Mouse (Mus musculus) natural killer cell, adult 2 months (primary cell): ENCODE results near the gene Arl2.
"Not testable (repeated sequence)": the region's sequence is repeated elsewhere in the genome, so short reads cannot be mapped to it uniquely, and the experiment has no call there.

Source experiments
- DNase-seq, 2 experiments: peaks; one replicate each; pipeline ENCODE4 v3.0.0; 2022; ENCODE audit warnings: low spot score in 2 of 2

The Arl2 gene

GRCm38 (mm10) chr19:6141394-6141749 is at the start of gene Arl2:
Arl2 (minus strand) TSS chr19:6141548.
- DNase-seq: peak; percentile 74 to 83

- no peak for DNase-seq
Measured at GRCm38 (mm10) chr19:6184131-6184530, 42.8 kb upstream of the Arl2 start, which contains the start of gene Majin. Majin (plus strand) TSS chr19:6184388.

- no peak for DNase-seq
Measured at GRCm38 (mm10) chr19:6182534-6182933, 41.2 kb upstream of the Arl2 start.

- DNase-seq: no peak
Measured at GRCm38 (mm10) chr19:6181629-6182028, 40.3 kb upstream of the Arl2 start.

GRCm38 (mm10) chr19:6178775-6179174 is 37.4 kb upstream of the Arl2 start:
- DNase-seq: no peak

GRCm38 (mm10) chr19:6174771-6175170 is 33.4 kb upstream of the Arl2 start:
- DNase-seq: no peak

- no peak for DNase-seq
Measured at GRCm38 (mm10) chr19:6171215-6171614, 29.9 kb upstream of the Arl2 start.

GRCm38 (mm10) chr19:6166750-6167149 is 25.4 kb upstream of the Arl2 start:
- DNase-seq: no peak

- no peak for DNase-seq
Measured at GRCm38 (mm10) chr19:6163872-6164547, 22.7 kb upstream of the Arl2 start.

- DNase-seq: peak in 1 of 2 experiments; percentile 19
Measured at GRCm38 (mm10) chr19:6157220-6157619, 15.9 kb upstream of the Arl2 start.

- DNase-seq: no peak
Measured at GRCm38 (mm10) chr19:6156372-6156771, 15.0 kb upstream of the Arl2 start.

GRCm38 (mm10) chr19:6155174-6155573 is 13.8 kb upstream of the Arl2 start:
- no peak for DNase-seq

- no peak for DNase-seq
Measured at GRCm38 (mm10) chr19:6144842-6145241, 3.5 kb upstream of the Arl2 start.

- DNase-seq: peak; percentile 91 to 94
Measured at GRCm38 (mm10) chr19:6140678-6141393, 512 bp downstream of the Arl2 start, which contains the start of gene Batf2. Batf2 (plus strand) TSS chr19:6140983.

- DNase-seq: no peak
Measured at GRCm38 (mm10) chr19:6140374-6140677, 1.0 kb downstream of the Arl2 start.

- no peak for DNase-seq
Measured at GRCm38 (mm10) chr19:6139701-6140100, 1.6 kb downstream of the Arl2 start.

GRCm38 (mm10) chr19:6136397-6136796 is 5.0 kb downstream of the Arl2 start:
- DNase-seq: no peak

- not testable (repeated sequence) for DNase-seq
Measured at GRCm38 (mm10) chr19:6133197-6133596, 8.2 kb downstream of the Arl2 start.

GRCm38 (mm10) chr19:6132171-6132827 is 9.0 kb downstream of the Arl2 start:
- DNase-seq: no peak

GRCm38 (mm10) chr19:6130414-6131128 is 10.8 kb downstream of the Arl2 start:
- DNase-seq: not testable (repeated sequence)

- peak; percentile 95 to 97 for DNase-seq
Measured at GRCm38 (mm10) chr19:6127760-6128341, 13.5 kb downstream of the Arl2 start, which contains the start of gene Snx15. Snx15 (minus strand) TSS chr19:6128304.
